Mouse (Mus musculus): ENCODE data around the gene Apoc1.

GRCm38 (mm10) chr7:19719200-19719599, 26.7 kb upstream of the Apoc1 start:
- no peak for TF ChIP-seq CTCF (IDR thresholded peaks at IDR 0.05; ENCODE audit: low read depth)
- no peak for TF ChIP-seq EP300 (optimal IDR thresholded peaks at IDR 0.05)
